Mouse (Mus musculus): ENCODE measurements around the gene Stxbp5l. TPM values are rescaled to one million over a fixed set of nuclear protein-coding genes. Genes with fewer than 3 reads are reported as not detected.
"Not testable (repeated sequence)": the region's sequence is repeated elsewhere in the genome, so short reads cannot be mapped to it uniquely, and the experiment has no call there.

Gene Stxbp5l
- polyA plus RNA-seq, 1 experiment: not detected

DNA sequence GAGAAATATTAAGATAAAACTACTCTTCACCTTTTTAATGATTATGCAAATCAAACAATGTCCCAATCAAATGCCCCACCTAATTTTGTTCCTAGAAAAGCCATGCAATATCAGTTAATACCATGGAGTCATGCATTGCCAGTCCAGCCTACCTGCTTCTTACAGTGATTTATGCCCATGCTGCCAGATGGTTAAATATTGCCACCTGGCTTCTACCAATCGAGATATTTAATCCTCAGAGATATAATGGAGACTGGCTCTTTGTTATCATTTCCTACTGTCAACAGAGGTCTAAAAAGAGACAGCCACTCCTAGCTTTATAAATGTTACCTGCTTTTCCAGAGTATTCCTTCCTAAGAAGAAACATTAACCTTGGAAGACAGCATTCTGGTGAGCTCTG is 104.6 kb downstream of the Stxbp5l start:
- no peak for DNase-seq (ENCODE audit: low spot score)

DNA sequence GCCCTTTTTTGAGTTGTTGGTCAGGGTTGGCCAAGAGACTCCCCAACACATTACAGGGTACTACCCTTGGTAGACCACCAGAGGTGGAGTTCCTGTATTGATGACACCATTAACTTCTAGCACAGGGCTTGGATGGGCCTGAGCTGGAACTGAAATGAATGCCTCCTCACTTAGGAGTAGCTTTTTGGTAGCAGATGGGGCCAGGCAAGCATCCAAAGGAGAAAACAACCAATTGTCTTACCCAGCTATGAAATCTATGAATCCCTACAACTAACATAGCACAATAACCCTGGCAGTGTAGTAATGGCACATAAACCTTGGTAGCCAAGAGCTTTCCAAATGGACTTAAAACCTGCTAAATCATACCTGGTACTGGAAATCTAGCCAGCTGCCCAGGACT is 111.1 kb downstream of the Stxbp5l start:
- DNase-seq (ENCODE audit: low spot score): no peak

DNA sequence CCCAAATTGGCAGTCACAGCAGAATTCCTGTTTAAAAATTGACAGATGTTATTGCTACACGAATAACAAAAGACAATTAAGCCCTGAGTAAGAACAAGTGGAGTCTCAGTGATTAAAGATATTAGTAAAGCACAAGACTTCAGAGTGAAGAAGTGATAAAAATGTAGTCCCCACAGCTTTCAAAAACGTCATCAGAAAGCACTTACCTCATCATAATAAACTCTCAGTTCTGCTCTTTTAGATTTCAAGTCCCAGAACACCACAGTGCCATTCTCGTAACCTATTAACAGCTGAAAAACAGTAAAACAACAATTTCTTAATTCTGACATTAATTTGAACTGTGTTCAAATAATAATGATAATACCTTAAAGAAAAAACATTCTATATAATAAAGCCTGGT is 123.1 kb downstream of the Stxbp5l start:
- no peak for DNase-seq (ENCODE audit: low spot score)

DNA sequence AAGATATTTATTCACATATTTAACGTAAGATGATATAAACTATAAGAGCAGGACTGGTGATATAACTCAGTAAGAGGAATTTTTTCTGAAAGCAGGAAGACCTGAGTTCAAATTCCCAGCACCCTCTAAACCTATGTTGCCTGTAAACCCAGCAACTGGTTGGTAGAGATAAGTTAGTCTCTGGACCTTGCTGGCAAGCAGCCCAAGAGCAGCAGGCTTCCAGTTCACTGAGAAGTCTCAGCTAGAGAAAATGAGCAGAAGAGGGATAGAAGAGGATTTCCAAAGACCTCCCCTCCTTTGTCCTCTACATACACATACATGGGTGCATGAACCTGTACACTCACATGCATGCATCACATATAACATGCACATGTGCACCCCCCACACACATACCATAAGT is 165.6 kb downstream of the Stxbp5l start:
- no peak for DNase-seq (ENCODE audit: low spot score)

DNA sequence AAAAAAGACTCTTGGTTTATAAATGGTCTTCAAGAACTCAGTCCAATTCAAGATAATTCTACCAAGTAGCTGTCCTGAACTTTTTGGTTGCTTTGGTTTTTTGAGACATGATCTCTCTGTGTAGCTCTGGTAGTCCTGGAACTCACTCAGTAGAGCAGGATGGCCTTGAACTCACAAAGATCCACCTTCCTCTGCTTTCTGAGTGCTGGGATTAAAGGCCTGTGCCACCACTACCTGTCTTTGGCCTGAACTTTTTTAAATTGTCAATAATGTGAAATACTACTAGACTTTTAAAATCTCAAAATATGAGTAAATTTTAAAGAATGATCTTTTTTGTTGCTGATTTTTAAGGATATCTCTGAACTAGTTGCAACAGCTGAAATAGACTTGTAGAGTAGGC is 176.0 kb downstream of the Stxbp5l start:
- DNase-seq (ENCODE audit: low spot score): no peak

DNA sequence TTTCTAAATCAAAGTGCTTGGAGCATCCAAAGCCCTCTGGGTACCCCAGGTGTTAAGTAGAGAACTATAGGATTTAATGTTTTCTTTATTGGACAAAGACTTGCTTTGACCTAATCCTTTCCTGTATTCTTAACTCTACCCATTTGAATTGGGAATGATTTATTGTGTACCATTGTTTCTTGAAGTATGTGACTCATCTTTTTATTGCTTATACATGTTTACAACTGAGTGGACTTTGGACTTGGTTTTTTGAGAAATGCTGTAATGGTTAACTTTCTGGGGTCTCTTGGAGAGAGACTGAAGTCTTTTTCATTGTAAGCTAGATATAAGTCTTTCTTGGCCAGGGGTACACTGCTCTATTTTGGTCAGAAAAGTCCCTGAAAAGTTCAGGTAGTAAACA is 190.6 kb downstream of the Stxbp5l start:
- DNase-seq (ENCODE audit: low spot score): no peak

DNA sequence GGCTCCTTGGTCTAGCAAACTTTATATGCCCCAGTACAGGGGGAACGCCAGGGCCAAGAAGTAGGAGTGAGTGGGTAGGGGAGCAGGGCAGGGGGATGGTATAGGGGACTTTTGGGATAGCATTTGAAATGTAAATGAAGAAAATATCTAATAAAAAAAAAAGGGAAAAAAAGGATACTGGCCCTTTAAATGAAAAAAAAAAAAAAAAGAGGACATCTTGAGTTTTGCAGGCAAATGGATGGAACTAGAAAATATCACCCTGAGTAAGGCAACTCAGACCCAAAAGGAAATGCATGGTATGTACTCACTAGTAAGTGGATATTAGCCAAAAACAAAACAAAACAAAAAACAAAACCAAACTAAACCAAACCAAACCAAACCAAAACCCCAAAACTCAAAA is 259.6 kb downstream of the Stxbp5l start:
- DNase-seq (ENCODE audit: low spot score): not testable (repeated sequence)

DNA sequence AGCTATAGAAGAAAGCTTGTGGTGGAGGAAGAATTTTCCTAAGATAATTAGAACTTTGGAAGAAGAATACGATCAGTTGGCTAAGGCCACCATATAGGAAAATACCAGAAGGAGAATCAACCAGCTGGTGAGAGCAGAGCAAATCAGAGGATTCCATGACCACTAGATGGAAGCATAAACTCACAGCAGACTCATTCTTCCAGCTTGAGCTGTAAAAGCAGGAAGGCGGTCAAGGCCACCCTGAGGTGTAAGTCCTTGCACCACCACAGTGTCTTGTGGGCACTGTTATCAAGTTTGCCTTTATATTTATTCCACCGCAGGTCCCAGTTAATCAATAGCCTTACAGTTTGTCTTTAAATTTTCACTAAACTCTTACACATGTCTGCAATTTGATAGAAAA is 275.5 kb downstream of the Stxbp5l start:
- no peak for DNase-seq (ENCODE audit: low spot score)

DNA sequence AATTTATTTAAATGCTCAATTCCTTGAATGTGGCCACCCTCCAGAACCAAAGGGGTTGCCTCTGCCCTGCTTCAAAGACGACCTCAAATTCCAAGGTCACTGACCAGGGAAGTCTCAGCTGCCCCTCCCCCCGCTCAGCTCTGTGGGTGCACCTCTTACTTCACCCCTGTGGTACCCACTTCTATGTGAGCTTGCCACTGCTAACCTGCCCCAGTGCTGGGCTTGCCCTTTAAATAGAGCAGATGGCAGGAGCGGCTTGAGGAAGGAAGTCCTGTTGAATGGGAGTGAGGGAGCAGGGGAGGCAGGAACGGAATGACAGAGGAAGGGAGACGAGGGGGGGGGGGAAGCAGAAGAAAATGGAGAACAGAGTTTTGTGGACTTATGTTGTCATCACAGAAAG is 276.0 kb downstream of the Stxbp5l start:
- no peak for DNase-seq (ENCODE audit: low spot score)

DNA sequence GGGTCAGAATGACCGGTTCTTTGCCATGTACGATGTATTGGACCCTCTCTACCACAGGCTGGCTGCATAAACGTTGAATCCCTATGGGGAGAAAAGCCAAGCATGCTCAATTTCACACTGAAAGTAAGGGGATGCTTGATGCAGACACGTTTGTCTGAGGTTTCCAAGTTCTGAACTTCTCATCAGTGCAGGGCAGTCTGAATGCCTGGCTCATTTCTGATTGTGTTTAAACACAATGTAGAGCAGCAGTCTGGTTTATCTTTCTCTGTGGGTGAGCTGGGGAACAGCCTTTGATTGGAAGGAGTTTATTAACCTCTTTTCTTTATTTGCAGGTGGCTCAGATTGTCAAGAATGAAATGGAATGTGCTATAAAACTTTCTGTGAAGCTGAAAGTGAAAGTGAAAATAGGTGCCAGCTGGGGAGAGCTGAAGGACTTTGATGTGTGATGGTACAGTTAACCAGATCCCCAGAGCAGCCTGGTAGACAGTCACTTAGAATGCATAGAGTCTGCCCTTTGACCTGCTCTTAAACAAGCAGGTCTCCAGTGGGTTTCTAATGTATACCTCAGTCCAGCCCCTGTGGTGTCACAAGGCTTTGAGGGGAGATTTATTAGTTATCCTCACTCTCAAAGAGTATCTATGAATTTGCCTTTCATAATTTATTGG is 290.5 kb downstream of the Stxbp5l start:
- DNase-seq (ENCODE audit: low spot score): no peak

DNA sequence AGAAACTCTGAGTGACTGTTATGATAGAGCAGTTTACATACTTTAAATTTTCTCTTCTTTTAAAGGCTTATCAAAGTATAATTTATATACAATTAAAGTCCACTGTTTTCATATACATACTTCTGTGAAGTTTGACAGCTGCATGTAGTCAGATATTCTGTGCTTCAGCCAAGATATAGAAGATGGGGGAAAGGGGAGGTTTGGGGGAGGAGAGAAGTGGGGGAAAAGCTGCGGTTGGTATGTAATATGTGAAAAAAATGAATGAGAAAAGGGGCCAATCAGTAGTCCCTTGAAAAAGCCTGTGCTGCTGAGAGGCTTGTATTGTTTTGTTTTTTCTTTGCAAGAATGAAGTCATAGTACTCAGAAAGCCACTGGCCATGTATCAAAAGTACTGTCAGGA is 295.1 kb downstream of the Stxbp5l start:
- DNase-seq (ENCODE audit: low spot score): no peak

DNA sequence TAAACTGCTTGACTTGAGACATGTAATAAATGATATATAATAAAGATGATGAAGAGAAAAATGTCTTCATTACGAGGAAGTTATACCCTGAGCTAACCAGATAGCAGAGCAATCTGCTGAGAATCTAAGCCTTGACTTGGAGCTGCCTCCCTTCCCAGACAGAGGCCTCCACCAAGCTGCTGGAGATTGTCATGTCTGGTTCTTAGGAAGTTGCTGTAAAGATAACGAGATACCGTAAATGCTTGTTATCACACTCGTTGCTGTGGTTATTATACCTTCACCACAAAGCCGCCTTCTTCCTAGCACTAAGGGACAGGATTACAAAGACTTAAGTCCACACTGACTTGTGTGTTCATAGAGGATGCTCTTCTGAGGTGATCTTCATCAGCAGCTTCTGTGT is 312.4 kb downstream of the Stxbp5l start:
- DNase-seq (ENCODE audit: low spot score): no peak

Other genes with a start within 250 kb of the Stxbp5l start
- 11.3 and 12.3 TPM in 2 replicates for gene Gtf2e1, start 154.8 kb upstream of the Stxbp5l start, polyA plus RNA-seq (2012; rRNA removed)
- gene Rabl3, start 154.9 kb upstream of the Stxbp5l start, polyA plus RNA-seq (2012; rRNA removed): 7.1 and 7.7 TPM in 2 replicates
- 0.19 and 0.51 TPM in 2 replicates for gene Hgd, start 195.2 kb upstream of the Stxbp5l start, polyA plus RNA-seq (2012; rRNA removed)